Mouse (Mus musculus) MN1 (cell line): Measurements from ENCODE around the gene Kmt2d.
"Not testable (repeated sequence)": the region's sequence is repeated elsewhere in the genome, so short reads cannot be mapped to it uniquely, and the experiment has no call there.

Experiments
- DNase-seq: peaks from one replicate; pipeline ENCODE4 v3.0.0-alpha.2; 2016; ENCODE audit warnings: low spot score

Gene Kmt2d

DNA sequence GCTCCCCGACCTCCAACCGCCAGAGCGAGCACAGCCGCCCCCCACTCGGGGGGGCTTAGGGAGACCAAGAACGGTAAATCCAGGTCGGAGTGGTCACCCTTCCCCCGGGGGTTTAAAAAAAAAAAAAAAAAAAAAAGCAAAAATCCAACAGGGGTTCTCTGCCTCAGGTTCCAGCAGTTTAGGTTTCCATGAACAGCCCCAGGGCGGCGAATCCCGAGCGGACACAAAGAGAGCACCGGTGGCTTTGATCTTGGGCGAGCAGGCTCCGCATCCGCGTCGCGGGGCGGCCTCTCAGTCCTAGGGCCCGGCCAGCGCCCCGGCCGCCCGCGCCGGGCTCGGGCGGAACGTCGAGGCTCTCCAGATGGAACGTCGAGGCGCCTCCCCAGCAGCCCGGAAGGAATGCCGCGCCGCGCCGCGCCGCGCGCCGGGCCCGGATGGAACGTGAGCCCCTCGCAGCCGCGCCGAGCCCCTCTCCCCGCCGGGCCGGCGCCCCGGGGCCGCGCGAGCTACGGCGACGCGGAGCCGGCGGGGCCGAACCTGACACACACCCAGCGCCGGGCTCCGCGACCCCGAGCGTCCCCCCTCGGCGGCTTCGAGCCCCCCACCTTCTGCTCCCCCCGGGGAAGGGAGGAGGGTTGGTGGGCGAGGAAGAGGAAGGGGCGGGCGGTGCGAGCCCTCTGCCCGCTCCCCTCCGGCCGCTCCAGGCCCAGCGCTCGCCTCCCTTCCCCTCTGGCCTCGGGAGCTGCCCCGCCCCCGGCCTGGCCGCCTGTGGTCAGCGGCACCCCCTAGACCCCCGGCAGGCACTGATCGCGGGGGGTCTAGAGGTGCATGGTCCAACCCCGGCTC, at the start of gene Kmt2d:
TSS of gene Kmt2d (minus strand) at position 135 of the 846 bp plus-strand sequence.
- DNase-seq = peak; percentile 77

DNA sequence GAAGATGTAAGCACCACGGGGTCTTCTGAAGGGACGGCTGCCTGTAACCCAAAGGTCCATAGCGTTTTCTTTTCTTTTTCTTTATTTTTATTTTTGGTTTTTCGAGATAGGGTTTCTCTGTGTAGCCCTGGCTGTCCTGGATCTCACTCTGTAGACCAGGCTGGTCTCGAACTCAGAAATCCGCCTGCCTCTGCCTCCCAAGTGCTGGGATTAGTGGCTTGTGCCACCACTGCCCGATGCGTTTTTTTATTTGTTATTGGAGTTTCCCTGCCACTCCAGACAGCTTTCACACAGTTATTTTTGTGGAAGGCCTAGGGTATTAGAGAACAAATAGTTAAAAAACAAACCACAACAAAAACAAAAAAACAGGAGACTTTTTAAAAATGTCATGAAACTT, 47.5 kb upstream of the Kmt2d start:
- DNase-seq = not testable (repeated sequence)

DNA sequence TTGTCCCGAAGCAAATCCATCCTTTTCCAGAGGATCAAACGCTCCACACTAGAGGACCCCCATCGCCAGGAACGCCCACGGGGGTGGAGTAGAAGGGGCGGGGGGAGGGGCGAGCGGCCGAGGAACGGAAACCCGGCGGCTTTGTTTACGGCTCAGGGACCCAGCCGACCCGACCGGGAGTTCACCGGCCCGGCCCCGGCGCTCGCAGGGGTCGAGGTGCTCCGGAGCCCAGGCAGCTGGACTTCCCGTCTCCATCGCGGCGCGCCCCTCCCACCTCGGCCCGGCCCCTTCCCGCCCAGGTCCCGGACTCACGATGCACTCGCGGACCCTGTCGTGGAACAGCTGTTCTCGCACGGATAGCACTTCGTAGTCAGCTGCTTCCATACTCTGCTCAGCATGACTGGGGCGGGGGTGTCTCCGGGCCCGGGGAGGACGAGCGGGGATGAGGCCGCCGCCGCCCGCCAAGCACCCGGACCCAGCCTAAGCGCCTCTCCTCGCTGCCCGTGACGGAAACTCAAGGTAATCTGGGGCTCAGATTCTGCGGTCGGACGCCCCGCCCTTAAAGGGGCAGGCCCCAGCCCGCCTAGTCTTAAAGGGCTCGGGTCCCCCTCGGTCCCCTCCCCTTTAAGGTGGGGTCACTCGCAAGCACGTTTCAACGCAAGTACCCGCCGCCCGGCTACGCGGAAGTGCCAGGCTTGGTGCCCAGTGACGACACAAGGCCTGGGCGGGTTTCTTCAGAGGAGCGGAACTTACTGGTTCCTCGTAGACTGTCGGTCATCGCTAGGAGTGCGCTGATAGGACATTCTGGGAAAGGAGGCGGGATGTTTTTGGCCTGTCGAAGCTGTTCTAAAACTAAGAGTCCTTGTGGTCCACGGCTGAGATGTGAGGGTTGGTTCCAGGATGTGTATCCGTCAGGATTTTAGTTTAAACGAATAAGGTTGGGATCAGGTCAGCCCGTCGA, 46.8 kb upstream of the Kmt2d start, which contains the start of gene Lmbr1l:
TSS of gene Lmbr1l (minus strand) at position 694 of the 961 bp plus-strand sequence.
- peak; percentile 100 for DNase-seq

- peak; percentile 61 for DNase-seq
These were observed 46.1 kb upstream of the Kmt2d start for GRCm38 (mm10) chr15:98917091-98917490.

- DNase-seq = no peak
These were observed 45.0 kb upstream of the Kmt2d start for GRCm38 (mm10) chr15:98916016-98916415.

GRCm38 (mm10) chr15:98914903-98915302, 43.9 kb upstream of the Kmt2d start:
- no peak for DNase-seq

GRCm38 (mm10) chr15:98904692-98905091, 33.7 kb upstream of the Kmt2d start:
- DNase-seq = peak; percentile 72

DNA sequence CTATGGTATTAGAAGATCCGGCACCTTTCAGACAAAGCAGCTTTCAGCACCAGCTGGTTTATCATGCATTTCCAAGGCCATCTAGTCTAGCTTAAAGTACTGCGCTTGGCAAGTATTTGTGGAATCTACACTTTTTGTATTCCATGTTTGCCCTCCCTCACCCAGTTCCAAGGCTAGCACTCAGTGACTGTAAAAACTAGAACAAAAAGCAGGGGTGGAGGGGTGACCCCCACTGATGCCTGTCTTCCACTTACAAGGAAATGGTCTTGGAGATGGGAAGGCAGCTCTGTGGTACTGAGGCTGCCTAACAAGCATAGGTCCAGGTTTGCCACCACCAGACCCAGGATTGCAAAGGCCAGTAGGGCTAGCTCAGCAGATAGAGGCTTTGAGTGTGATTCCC, 31.6 kb upstream of the Kmt2d start:
- no peak for DNase-seq

DNA sequence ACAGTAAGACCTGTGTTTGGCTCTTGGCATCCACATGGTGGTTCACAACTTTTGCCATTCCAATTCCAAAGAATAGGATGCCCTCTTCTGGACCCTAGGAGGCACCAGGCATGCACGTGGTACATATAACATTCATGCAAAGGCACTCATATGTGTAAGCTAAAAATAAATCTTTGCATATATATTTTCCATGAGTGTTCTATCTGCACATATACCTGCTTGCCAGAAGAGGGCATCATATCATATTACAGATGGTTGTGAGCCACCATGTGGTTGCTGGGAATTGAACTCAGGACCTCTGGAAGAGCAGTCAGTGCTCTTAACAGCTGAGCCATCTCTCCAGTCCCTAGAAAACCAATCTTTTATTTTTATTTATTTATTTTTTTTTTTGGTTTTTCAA, 30.5 kb upstream of the Kmt2d start:
- DNase-seq = no peak

DNA sequence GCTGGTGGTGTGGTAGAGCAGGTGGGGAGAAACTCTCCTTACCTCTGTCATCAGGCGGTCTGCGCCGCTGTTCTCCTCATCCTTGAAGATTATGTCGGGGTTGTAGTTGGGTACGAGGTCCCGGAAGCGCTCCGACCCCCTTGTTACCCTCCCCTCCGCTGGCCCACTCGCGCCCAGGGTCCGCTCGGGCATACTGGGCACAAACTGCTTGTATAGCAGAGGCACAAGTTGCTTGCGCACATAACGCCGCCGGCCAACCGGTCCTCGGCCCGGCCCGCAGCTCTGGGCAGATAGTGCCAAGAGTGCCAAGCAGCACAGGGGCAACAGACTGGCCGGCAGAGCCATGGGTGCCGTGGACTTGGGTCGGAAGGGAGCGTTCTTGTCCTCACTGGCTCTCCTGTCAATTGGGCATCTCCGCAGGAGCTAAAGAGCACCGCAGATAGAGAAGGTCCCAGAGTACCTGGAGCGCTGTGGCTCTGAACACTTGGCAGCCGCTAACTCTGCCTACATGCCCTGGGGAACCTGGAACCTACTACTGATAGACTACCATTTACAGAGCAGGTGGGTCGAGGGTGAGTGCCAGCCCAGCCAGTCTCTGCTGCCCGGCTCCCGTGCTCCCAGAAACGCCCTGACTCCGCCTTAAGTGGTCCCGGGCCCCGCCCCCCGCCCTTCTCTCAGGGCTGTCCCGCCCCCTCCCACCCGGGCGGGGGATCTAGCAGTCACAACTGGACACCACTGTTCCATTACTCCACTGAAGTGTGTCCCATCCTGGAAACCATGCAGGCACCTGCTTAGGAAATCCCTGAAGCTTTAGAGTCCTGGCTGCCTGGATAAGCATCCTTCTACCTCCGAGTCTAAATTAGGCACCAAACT, 27.2 kb upstream of the Kmt2d start, which contains the start of gene Dhh:
TSS of gene Dhh (minus strand) at position 613 of the 873 bp plus-strand sequence.
- peak; percentile 60 for DNase-seq

DNA sequence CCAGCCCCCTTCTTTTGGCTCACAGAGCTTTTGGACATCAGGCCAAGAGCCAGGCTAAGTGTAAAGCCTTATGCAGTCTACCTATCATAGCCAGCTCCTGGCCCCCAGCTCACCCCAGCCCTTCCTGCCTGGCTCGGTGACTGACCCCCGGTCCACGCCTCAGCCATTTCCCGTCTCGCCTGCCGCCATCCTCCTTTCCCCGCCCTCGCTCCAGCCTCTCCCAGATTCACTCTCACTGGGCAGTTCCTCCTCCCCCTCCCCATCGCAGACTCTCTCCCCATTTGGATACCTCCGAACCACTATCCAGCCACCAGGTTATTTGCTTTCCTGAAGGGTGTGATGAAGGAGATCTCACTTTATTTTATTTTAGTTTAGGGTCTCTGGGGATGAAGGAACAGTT, 26.5 kb upstream of the Kmt2d start:
- peak; percentile 51 for DNase-seq

GRCm38 (mm10) chr15:98895635-98896589, 24.9 kb upstream of the Kmt2d start:
- DNase-seq = peak; percentile 86

GRCm38 (mm10) chr15:98894746-98895634, 24.0 kb upstream of the Kmt2d start:
- DNase-seq = peak; percentile 42

- peak; percentile 56 for DNase-seq
These were observed 23.1 kb upstream of the Kmt2d start, which contains the start of gene Rhebl1 for GRCm38 (mm10) chr15:98893940-98894745. Rhebl1 (minus strand) TSS chr15:98894540.

GRCm38 (mm10) chr15:98893036-98893435, 22.0 kb upstream of the Kmt2d start:
- no peak for DNase-seq

GRCm38 (mm10) chr15:98891907-98892606, 21.1 kb upstream of the Kmt2d start:
- peak; percentile 94 for DNase-seq

DNA sequence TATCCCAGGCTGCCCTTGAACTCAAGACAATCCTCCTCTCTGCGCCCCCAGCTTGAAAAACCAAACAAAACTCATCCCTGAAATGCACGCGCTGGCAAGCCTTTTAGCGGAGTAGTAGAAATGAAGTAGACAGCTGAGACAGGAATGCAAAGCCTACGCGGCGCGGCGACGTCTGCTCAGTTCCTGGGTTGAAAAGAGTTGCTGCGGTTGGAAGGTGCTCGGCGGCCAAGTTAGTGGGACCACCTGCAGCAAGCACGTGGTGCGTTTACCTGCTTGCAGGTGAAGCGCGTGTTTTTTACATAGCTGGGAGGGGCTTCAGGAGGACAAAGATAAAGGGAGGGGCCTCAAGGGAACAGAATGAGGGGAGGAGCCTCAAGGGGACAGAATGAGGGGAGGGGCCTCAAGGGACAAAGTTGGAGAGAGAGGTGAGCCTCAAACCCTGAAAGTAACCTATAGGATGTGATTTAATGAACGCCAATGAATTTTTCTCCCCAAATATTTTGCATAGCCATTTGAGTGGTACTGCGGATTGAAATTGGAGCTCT, 20.3 kb upstream of the Kmt2d start:
- DNase-seq = no peak
